Mouse (Mus musculus) limb, embryonic 13.5 days (tissue): ENCODE data around the gene Htra2. TPM values are rescaled to one million over a fixed set of nuclear protein-coding genes. Genes with fewer than 3 reads are reported as not detected.

ENCODE experiments used
- ATAC-seq: fragments of 200-750 bp; cut with Nextera tagmentation; 2 replicates; pipeline ENCODE4 v1.8.0; 2017; ENCODE audit warnings: low read depth, moderate number of reproducible peaks, moderate TSS enrichment; ENCODE audit not compliant: low FRiP score
- H3K27ac ChIP-seq: fragments of 300-500 bp; sonication (generic); 2 replicates; pipeline ENCODE4 v1.5.1; 2015; ENCODE audit warnings: inconsistent platforms, mild to moderate bottlenecking, moderate library complexity
- H3K27me3 ChIP-seq: fragments of 300-500 bp; sonication (generic); 2 replicates; pipeline ENCODE4 v1.6.1; 2015; ENCODE audit warnings: mild to moderate bottlenecking, inconsistent platforms
- H3K36me3 ChIP-seq: fragments of 300-500 bp; sonication (generic); 2 replicates; pipeline ENCODE4 v1.6.1; 2015; ENCODE audit warnings: inconsistent platforms, mild to moderate bottlenecking, moderate library complexity
- H3K4me1 ChIP-seq: fragments of 300-500 bp; sonication (generic); 2 replicates; pipeline ENCODE4 v1.6.1; 2015; ENCODE audit warnings: inconsistent platforms
- H3K4me2 ChIP-seq: fragments of 300-500 bp; sonication (generic); replicated peaks from 2 replicates; pipeline ENCODE4 v1.6.1; 2015; ENCODE audit warnings: inconsistent platforms, mild to moderate bottlenecking, moderate library complexity
- H3K4me3 ChIP-seq: fragments of 300-500 bp; sonication (generic); 2 replicates; pipeline ENCODE4 v1.5.1; 2015; ENCODE audit warnings: moderate library complexity, mild to moderate bottlenecking, inconsistent platforms
- H3K9ac ChIP-seq: fragments of 300-500 bp; sonication (generic); 2 replicates; pipeline ENCODE4 v1.6.1; 2015; ENCODE audit warnings: mild to moderate bottlenecking, inconsistent platforms
- H3K9me3 ChIP-seq: fragments of 300-500 bp; sonication (generic); 2 replicates; pipeline ENCODE4 v1.6.1; 2016; ENCODE audit warnings: inconsistent platforms
- WGBS: fragments of 180-500 bp; shearing (Covaris S2); methylation state at CpG from one replicate; pipeline ENCODE4 v1.1.7; 2015; 5-methylcytosine and 5-hydroxymethylcytosine counted together
- polyA plus RNA-seq: library from polyadenylated mRNA; unstranded; fragments of >200 nt; fragmentation: Nextera tagmentation; extraction: Ambion mirVana; gene quantifications from 2 replicates; pipeline ENCODE4 v1.2.1, GENCODE M21; 2015

Htra2 gene
- polyA plus RNA-seq, 1 experiment from 2014 or later, result 78.4 TPM

GRCm38 (mm10) chr6:83086121-83087035, 31.3 kb upstream of the Htra2 start, which contains the start of gene Lbx2:
Lbx2 (plus strand) TSS chr6:83086367.
- no peak for ATAC-seq
- H3K4me1 ChIP-seq, result peaks cover 43% of the 10 kb centered on the region
- peak within 1 kb of the TSS; percentile 37 for H3K4me3 ChIP-seq
- peaks cover 13% of the 10 kb centered on the region for H3K36me3 ChIP-seq
- H3K27me3 ChIP-seq, result peaks cover 95% of the 10 kb centered on the region
- WGBS, result 2% methylated on average over 40 of the region's 42 CpGs
- no peak within 1 kb of the TSS for H3K27ac ChIP-seq
- H3K9me3 ChIP-seq, result no peaks in the 10 kb centered on the region
- H3K4me2 ChIP-seq, result peak within 1 kb of the TSS; percentile 64
- peak within 1 kb of the TSS; percentile 54 for H3K9ac ChIP-seq

DNA sequence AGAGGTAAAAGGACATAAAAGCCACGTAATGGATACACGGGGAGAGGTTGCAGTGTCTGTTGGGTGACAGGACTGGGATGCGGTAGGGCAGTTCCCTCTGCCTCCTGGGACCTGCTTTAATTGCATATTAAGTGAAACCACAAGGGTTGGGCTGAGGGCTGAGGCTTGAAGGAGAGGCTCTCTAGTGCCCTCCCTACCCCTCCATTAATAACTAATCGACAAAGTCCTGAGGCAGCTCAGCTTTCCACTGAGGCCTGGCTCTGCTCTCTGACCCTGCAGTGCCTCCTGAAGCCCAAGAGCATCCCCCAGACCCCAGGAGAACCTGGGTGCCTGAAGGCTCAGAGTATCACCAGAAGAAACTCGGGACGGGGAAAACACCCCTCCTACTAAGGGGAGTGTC, 29.4 kb upstream of the Htra2 start:
- H3K36me3 ChIP-seq, result peaks cover 26% of the 10 kb centered on the region
- H3K27ac ChIP-seq, result no peak overlapping the region
- peaks cover 44% of the 10 kb centered on the region for H3K4me1 ChIP-seq
- 3% methylated on average over 6 of the region's 6 CpGs for WGBS
- H3K4me2 ChIP-seq, result no peak overlapping the region
- no peak for ATAC-seq
- no peaks in the 10 kb centered on the region for H3K9me3 ChIP-seq
- H3K27me3 ChIP-seq, result peaks cover 76% of the 10 kb centered on the region
- H3K9ac ChIP-seq, result no peak overlapping the region
- H3K4me3 ChIP-seq, result no peak overlapping the region

DNA sequence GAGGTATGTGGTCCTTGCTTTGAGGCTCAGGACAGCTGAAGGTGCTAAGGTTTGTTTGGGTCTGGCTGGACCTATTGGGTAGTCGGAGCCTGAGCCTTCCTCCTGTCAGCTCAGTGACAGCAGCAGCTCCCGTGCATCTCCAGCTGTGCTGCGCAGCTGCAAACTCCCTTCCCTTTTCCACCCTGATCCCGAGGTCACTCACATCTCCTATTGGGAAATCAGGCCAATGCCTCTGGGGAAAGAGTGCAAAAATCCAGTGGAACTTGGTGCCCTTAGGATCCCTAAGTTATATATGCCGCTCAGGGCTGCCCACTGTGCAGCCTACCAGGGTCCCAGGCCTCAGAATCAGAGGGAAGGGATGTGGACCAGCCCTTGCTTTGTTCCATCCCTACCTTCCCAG, 28.4 kb upstream of the Htra2 start:
- ATAC-seq, result no peak
- 24% methylated on average over 5 of the region's 5 CpGs for WGBS
- Histone ChIP-seq H3K4me2 (no peak overlapping the region), H3K9me3 (no peaks in the 10 kb centered on the region), H3K27me3 (peaks cover 67% of the 10 kb centered on the region), H3K4me3 (no peak overlapping the region), H3K9ac (no peak overlapping the region), H3K36me3 (peaks cover 26% of the 10 kb centered on the region), H3K27ac (no peak overlapping the region), H3K4me1 (peaks cover 52% of the 10 kb centered on the region)

GRCm38 (mm10) chr6:83080210-83080609, 25.1 kb upstream of the Htra2 start:
- ATAC-seq, result no peak
- Histone ChIP-seq H3K36me3 (peaks cover 26% of the 10 kb centered on the region), H3K4me1 (peaks cover 27% of the 10 kb centered on the region), H3K4me2 (no peak overlapping the region), H3K9me3 (no peaks in the 10 kb centered on the region), H3K27me3 (peaks cover 50% of the 10 kb centered on the region), H3K4me3 (no peak overlapping the region), H3K27ac (no peak overlapping the region), H3K9ac (no peak overlapping the region)
- 97% methylated on average over 5 of the region's 5 CpGs for WGBS

DNA sequence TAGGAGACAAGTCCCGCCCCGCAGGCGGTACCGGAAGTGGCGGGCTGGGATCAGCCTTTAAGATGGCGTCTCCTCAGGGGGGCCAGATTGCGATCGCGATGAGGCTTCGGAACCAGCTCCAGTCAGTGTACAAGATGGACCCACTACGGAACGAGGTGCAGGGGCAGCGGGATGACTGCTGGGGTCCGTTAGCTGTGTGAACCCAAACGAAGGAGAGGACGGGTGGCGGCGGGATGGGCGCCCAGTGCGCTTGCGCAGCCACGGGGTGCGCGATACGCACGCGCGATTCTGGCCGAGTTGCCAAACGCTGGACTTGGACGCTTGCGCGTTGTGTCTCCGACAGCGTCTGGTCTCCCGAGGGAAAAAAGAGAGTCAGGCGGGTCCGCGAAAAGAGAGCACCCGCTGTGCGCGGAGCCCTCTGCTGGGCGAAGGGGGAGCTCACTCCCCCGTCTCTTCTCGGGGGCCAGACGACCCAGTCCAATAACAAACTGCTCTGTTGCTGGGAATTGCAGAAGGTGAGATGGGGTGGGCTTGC, 23.3 kb upstream of the Htra2 start:
- peak overlapping the region; percentile 64; the same call in 1 of the 2 replicates for H3K27ac ChIP-seq
- H3K4me3 ChIP-seq, result peak overlapping the region; percentile 77
- H3K36me3 ChIP-seq, result peaks cover 26% of the 10 kb centered on the region
- WGBS, result under 1% methylated on average over 46 of the region's 46 CpGs
- H3K9me3 ChIP-seq, result no peaks in the 10 kb centered on the region
- peak overlapping the region; percentile 96 for H3K4me2 ChIP-seq
- H3K9ac ChIP-seq, result peak overlapping the region; percentile 76
- peaks cover 50% of the 10 kb centered on the region for H3K27me3 ChIP-seq
- peak; percentile 90 for ATAC-seq
- peaks cover 14% of the 10 kb centered on the region for H3K4me1 ChIP-seq

GRCm38 (mm10) chr6:83077630-83078323, 22.7 kb upstream of the Htra2 start, which contains the start of gene Pcgf1:
Pcgf1 (plus strand) TSS chr6:83077869.
- H3K9me3 ChIP-seq, result no peaks in the 10 kb centered on the region
- peaks cover 26% of the 10 kb centered on the region for H3K36me3 ChIP-seq
- peaks cover 50% of the 10 kb centered on the region for H3K27me3 ChIP-seq
- H3K4me3 ChIP-seq, result peak within 1 kb of the TSS; percentile 77
- peak within 1 kb of the TSS; percentile 65 for H3K27ac ChIP-seq
- H3K9ac ChIP-seq, result peak within 1 kb of the TSS; percentile 76
- peak; percentile 97 for ATAC-seq
- peak within 1 kb of the TSS; percentile 96 for H3K4me2 ChIP-seq
- WGBS, result under 1% methylated on average over 54 of the region's 54 CpGs
- peaks cover 14% of the 10 kb centered on the region for H3K4me1 ChIP-seq

GRCm38 (mm10) chr6:83074979-83075378, 19.9 kb upstream of the Htra2 start:
- no peak overlapping the region for H3K9ac ChIP-seq
- peaks cover 27% of the 10 kb centered on the region for H3K4me1 ChIP-seq
- 23% methylated on average over 2 of the region's 2 CpGs for WGBS
- H3K27me3 ChIP-seq, result peaks cover 68% of the 10 kb centered on the region
- H3K36me3 ChIP-seq, result no peaks in the 10 kb centered on the region
- H3K4me2 ChIP-seq, result no peak overlapping the region
- H3K27ac ChIP-seq, result no peak overlapping the region
- H3K9me3 ChIP-seq, result no peaks in the 10 kb centered on the region
- no peak for ATAC-seq
- no peak overlapping the region for H3K4me3 ChIP-seq

DNA sequence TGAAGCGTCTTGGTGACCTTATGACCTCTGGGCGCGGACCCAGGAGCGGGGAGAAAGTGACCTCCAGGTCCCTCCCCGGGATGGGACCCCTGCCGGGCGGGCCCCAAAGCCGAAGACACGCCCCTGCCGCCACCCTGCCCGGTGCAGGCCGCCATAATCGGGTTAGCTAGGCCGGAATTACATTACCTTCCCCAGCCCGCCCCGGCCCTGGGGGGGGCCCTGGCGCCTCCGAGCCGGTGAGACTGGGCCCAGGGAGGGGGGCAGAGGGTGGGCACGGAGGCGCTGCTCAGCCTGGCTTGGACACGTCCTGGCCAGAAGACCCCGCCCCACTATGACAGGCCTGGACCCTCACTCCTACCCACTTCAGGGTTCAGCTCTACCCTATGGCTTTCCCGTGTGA, 16.1 kb upstream of the Htra2 start:
- no peaks in the 10 kb centered on the region for H3K9me3 ChIP-seq
- peaks cover 99% of the 10 kb centered on the region for H3K27me3 ChIP-seq
- H3K4me1 ChIP-seq, result peaks cover 24% of the 10 kb centered on the region
- H3K27ac ChIP-seq, result no peak overlapping the region
- ATAC-seq, result peak; percentile 58; the same call in 1 of the 2 replicates
- WGBS, result 4% methylated on average over 14 of the region's 24 CpGs
- H3K4me2 ChIP-seq, result peak overlapping the region; percentile 40
- no peaks in the 10 kb centered on the region for H3K36me3 ChIP-seq
- H3K9ac ChIP-seq, result no peak overlapping the region
- peak overlapping the region; percentile 22; the same call in 1 of the 2 replicates for H3K4me3 ChIP-seq

DNA sequence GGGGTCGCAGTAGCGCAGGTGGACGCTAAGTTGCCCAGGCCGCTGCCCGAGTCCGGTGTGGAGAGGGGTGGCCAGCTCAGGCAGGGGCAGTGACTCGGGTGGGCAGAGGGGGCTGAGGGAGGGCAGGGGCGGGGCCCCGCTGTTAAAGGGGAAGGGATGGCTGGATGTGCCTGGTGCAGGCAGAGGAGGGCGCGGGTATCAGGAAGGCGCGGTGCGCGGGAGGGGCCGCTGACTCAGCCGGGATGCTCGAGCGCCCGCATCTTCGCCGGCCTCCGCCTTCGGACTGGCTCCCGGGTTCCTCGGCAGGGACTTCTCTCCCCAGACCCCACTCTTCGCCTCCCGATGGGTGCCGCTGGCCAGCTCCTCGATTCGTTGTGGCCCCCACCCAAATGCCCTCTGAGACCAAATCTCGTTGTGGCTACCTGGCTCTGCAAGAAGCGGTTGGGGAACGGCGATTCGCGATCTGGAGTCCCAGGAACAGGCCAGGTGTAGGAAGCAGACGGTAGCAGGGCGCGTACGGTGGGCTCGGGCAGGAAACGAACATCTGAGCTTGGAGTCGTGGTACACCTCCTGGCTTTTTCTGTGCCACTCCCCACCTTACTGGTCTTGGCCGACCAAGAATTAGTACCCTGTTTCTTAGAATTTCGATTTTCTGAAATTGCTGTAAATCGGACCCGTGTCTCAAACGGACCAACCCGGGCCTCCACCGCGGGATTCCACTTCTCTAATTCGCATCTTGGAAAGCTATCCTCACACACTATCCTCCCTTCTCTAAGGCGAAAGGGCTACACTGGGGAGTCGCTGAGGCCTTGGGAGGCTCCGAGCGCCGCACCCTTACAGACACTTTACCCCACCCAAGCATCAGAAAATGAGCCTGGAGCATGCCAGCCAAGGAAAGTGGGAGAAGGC, 15.5 kb upstream of the Htra2 start:
- Histone ChIP-seq H3K4me3 (peak overlapping the region; percentile 31), H3K4me2 (peak overlapping the region; percentile 54), H3K27ac (no peak overlapping the region), H3K27me3 (peaks cover 99% of the 10 kb centered on the region), H3K36me3 (no peaks in the 10 kb centered on the region), H3K4me1 (peaks cover 24% of the 10 kb centered on the region), H3K9ac (0 out of 2 replicates have a peak overlapping the region, but pooled peaks have one; percentile 25), H3K9me3 (no peaks in the 10 kb centered on the region)
- no peak for ATAC-seq
- WGBS, result 1% methylated on average over 58 of the region's 58 CpGs

- no peak within 1 kb of the TSS for H3K27ac ChIP-seq
- peak within 1 kb of the TSS; percentile 54 for H3K4me2 ChIP-seq
- H3K4me3 ChIP-seq, result peak within 1 kb of the TSS; percentile 31
- H3K4me1 ChIP-seq, result peaks cover 24% of the 10 kb centered on the region
- 0% methylated on average over 10 of the region's 10 CpGs for WGBS
- ATAC-seq, result no peak
- H3K9ac ChIP-seq, result 0 out of 2 replicates have a peak within 1 kb of the TSS, but pooled peaks have one; percentile 25
- peaks cover 99% of the 10 kb centered on the region for H3K27me3 ChIP-seq
- no peaks in the 10 kb centered on the region for H3K9me3 ChIP-seq
- no peaks in the 10 kb centered on the region for H3K36me3 ChIP-seq
These were observed 15.0 kb upstream of the Htra2 start, which contains the start of gene Tlx2 for GRCm38 (mm10) chr6:83070247-83070310. Tlx2 (minus strand) TSS chr6:83070293.

DNA sequence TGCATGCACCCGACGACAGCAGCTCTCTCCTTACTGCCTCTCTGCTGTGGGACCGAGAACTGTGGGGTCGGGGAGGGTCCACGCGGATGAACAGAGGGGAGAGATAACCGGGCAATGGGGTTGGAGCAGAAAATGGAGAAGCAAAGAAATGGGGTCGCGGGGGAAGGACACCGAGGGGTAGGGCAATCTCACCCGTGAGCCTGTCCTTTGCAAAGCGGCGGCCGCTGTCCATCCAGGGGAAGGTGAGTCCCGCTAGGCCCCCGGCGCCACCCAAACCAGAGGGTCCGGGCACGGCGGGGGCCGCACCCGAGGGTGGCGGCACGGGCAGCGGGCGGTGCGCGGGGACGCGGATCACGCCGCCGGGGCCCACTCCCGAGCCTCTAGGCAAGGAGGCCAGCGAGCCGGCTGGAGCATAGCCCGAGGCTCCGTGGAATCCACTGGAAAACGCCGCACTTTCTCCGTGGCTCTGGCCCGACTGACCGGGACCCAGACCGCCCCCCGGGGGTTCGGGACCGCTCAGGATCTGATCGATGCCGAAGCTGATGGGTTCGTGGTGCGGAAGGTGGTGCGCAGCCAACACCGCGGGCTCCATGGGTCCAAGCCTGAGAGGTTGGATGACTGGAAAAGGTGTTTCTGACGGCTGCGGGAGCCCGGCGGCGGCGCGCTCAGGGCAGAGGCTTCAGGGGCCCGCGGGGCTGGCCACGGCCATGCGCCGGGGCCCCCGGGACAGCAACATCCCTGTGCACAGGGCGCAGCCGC, 14.6 kb upstream of the Htra2 start:
- Histone ChIP-seq H3K4me2 (peak overlapping the region; percentile 54), H3K9ac (0 out of 2 replicates have a peak overlapping the region, but pooled peaks have one; percentile 25), H3K9me3 (no peaks in the 10 kb centered on the region), H3K27ac (no peak overlapping the region), H3K4me3 (peak overlapping the region; percentile 31), H3K27me3 (peaks cover 99% of the 10 kb centered on the region), H3K36me3 (no peaks in the 10 kb centered on the region), H3K4me1 (peaks cover 24% of the 10 kb centered on the region)
- ATAC-seq, result no peak
- WGBS, result under 1% methylated on average over 62 of the region's 69 CpGs
